Mouse (Mus musculus): Measurements from ENCODE around the gene Gm5426.
"Not testable (repeated sequence)": the region's sequence is repeated elsewhere in the genome, so short reads cannot be mapped to it uniquely, and the experiment has no call there.

Gm5426 gene

GRCm38 (mm10) chr10:96136451-96136850, at the start of gene Gm5426:
Gm5426 (plus strand) TSS chr10:96136603.
- not testable (repeated sequence) for DNase-seq (ENCODE audit: low spot score in 2 of 2)

- DNase-seq (ENCODE audit: low spot score in 2 of 2): no peak
These were observed 46.7 kb upstream of the Gm5426 start for GRCm38 (mm10) chr10:96089744-96090143.

- DNase-seq (ENCODE audit: low spot score in 2 of 2): no peak
These were observed 46.0 kb upstream of the Gm5426 start for GRCm38 (mm10) chr10:96090388-96090787.

- DNase-seq (ENCODE audit: low spot score in 2 of 2): no peak
These were observed 42.4 kb upstream of the Gm5426 start for GRCm38 (mm10) chr10:96093890-96094531.

GRCm38 (mm10) chr10:96094559-96094958, 41.8 kb upstream of the Gm5426 start:
- no peak for DNase-seq (ENCODE audit: low spot score in 2 of 2)

GRCm38 (mm10) chr10:96096730-96097129, 39.7 kb upstream of the Gm5426 start:
- DNase-seq (ENCODE audit: low spot score in 2 of 2): no peak

- no peak for DNase-seq (ENCODE audit: low spot score in 2 of 2)
These were observed 35.4 kb upstream of the Gm5426 start for GRCm38 (mm10) chr10:96101035-96101434.

GRCm38 (mm10) chr10:96104158-96104557, 32.2 kb upstream of the Gm5426 start:
- DNase-seq (ENCODE audit: low spot score in 2 of 2): no peak

- no peak for DNase-seq (ENCODE audit: low spot score in 2 of 2)
These were observed 31.8 kb upstream of the Gm5426 start for GRCm38 (mm10) chr10:96104624-96105023.

GRCm38 (mm10) chr10:96105124-96105523, 31.3 kb upstream of the Gm5426 start:
- no peak for DNase-seq (ENCODE audit: low spot score in 2 of 2)

GRCm38 (mm10) chr10:96106972-96107720, 29.3 kb upstream of the Gm5426 start:
- DNase-seq (ENCODE audit: low spot score in 2 of 2): no peak

- no peak for DNase-seq (ENCODE audit: low spot score in 2 of 2)
These were observed 28.6 kb upstream of the Gm5426 start for GRCm38 (mm10) chr10:96107825-96108224.

GRCm38 (mm10) chr10:96115325-96115724, 21.1 kb upstream of the Gm5426 start:
- DNase-seq (ENCODE audit: low spot score in 2 of 2): no peak

- no peak for DNase-seq (ENCODE audit: low spot score in 2 of 2)
These were observed 15.6 kb upstream of the Gm5426 start for GRCm38 (mm10) chr10:96120821-96121220.

GRCm38 (mm10) chr10:96121249-96122010, 15.0 kb upstream of the Gm5426 start:
- peak; percentile 8 to 19 for DNase-seq (ENCODE audit: low spot score in 2 of 2)

GRCm38 (mm10) chr10:96123885-96124284, 12.5 kb upstream of the Gm5426 start:
- DNase-seq (ENCODE audit: low spot score in 2 of 2): no peak

GRCm38 (mm10) chr10:96124290-96124689, 12.1 kb upstream of the Gm5426 start:
- no peak for DNase-seq (ENCODE audit: low spot score in 2 of 2)

- DNase-seq (ENCODE audit: low spot score in 2 of 2): peak; percentile 11 to 32
These were observed 10.5 kb upstream of the Gm5426 start for GRCm38 (mm10) chr10:96125771-96126454.

- DNase-seq (ENCODE audit: low spot score in 2 of 2): no peak
These were observed 7.2 kb upstream of the Gm5426 start for GRCm38 (mm10) chr10:96129213-96129612.

GRCm38 (mm10) chr10:96130406-96130805, 6.0 kb upstream of the Gm5426 start:
- DNase-seq (ENCODE audit: low spot score in 2 of 2): no peak

GRCm38 (mm10) chr10:96131112-96131511, 5.3 kb upstream of the Gm5426 start:
- no peak for DNase-seq (ENCODE audit: low spot score in 2 of 2)

GRCm38 (mm10) chr10:96132161-96132560, 4.2 kb upstream of the Gm5426 start:
- peak; percentile 16 to 61 for DNase-seq (ENCODE audit: low spot score in 2 of 2)
